Mouse (Mus musculus) common myeloid progenitor, adult 5-6 weeks (primary cell): Measurements from ENCODE around the gene Gng2. TPM values are rescaled to one million over a fixed set of nuclear protein-coding genes. Genes with fewer than 3 reads are reported as not detected.

Source experiments
- ATAC-seq: replicated peaks from 2 replicates; pipeline ENCODE4 v1.8.0; 2016; ENCODE audit warnings: low read depth, mild to moderate bottlenecking, moderate TSS enrichment, inconsistent platforms; ENCODE audit not compliant: poor library complexity, severe bottlenecking
- total RNA-seq: library from RNA; stranded (forward); fragments of 200-1000, 187-1606 nt; gene quantifications from 2 replicates; pipeline ENCODE4 v1.2.3, GENCODE M21; 2017

Gene Gng2
- 38.7 TPM in 2 replicates for total RNA-seq

GRCm38 (mm10) chr14:19977271-19978024 is at the start of gene Gng2:
Gene Gng2 (minus strand): TSS chr14:19977627.
- no peak for ATAC-seq

- ATAC-seq: peak; percentile 99
These were observed 47.7 kb upstream of the Gng2 start for GRCm38 (mm10) chr14:20024888-20025719.

- no peak for ATAC-seq
These were observed 46.5 kb upstream of the Gng2 start for GRCm38 (mm10) chr14:20023939-20024338.

GRCm38 (mm10) chr14:20019486-20019885 is 42.1 kb upstream of the Gng2 start:
- no peak for ATAC-seq

GRCm38 (mm10) chr14:20012506-20013275 is 35.3 kb upstream of the Gng2 start:
- no peak for ATAC-seq

- no peak for ATAC-seq
These were observed 30.0 kb upstream of the Gng2 start for GRCm38 (mm10) chr14:20007446-20007845.

GRCm38 (mm10) chr14:20004777-20005289 is 27.4 kb upstream of the Gng2 start:
- no peak for ATAC-seq

GRCm38 (mm10) chr14:19996853-19997252 is 19.4 kb upstream of the Gng2 start:
- no peak for ATAC-seq

- ATAC-seq: no peak
These were observed 18.5 kb upstream of the Gng2 start for GRCm38 (mm10) chr14:19995943-19996342.

- ATAC-seq: 0 out of 2 replicates have a peak, but pooled peaks have one; percentile 22
These were observed 16.6 kb upstream of the Gng2 start for GRCm38 (mm10) chr14:19994068-19994467.

GRCm38 (mm10) chr14:19993570-19993883 is 16.1 kb upstream of the Gng2 start:
- ATAC-seq: no peak

- ATAC-seq: peak; percentile 45
These were observed 15.6 kb upstream of the Gng2 start for GRCm38 (mm10) chr14:19992873-19993569.

GRCm38 (mm10) chr14:19991861-19992260 is 14.4 kb upstream of the Gng2 start:
- ATAC-seq: no peak

- ATAC-seq: no peak
These were observed 13.1 kb upstream of the Gng2 start for GRCm38 (mm10) chr14:19990436-19990993.

GRCm38 (mm10) chr14:19988410-19988809 is 11.0 kb upstream of the Gng2 start:
- no peak for ATAC-seq

- ATAC-seq: no peak
These were observed 10.0 kb upstream of the Gng2 start for GRCm38 (mm10) chr14:19987358-19987834.

GRCm38 (mm10) chr14:19986614-19987357 is 9.4 kb upstream of the Gng2 start:
- ATAC-seq: peak; percentile 64

GRCm38 (mm10) chr14:19985912-19986613 is 8.6 kb upstream of the Gng2 start:
- ATAC-seq: no peak
